Mouse (Mus musculus) G1E (cell line): ENCODE results near the gene Upk2. TPM values are rescaled to one million over a fixed set of nuclear protein-coding genes. Genes with fewer than 3 reads are reported as not detected.

Source experiments
- ATAC-seq: 2 replicates; pipeline ENCODE4 v1.8.0; 2016; ENCODE audit warnings: mild to moderate bottlenecking; ENCODE audit not compliant: insufficient number of reproducible peaks, poor library complexity, low FRiP score, severe bottlenecking; ENCODE audit errors: extremely low read depth
- DNase-seq: peaks from one replicate; pipeline ENCODE4 v3.0.0; 2012; ENCODE audit warnings: low spot score
- H3K27me3 ChIP-seq: 2 replicates; pipeline ENCODE4 v1.6.1; 2012; ENCODE audit warnings: mild to moderate bottlenecking, low read length, inconsistent platforms; ENCODE audit not compliant: insufficient read depth
- H3K36me3 ChIP-seq: replicated peaks from 2 replicates; pipeline ENCODE3; 2012; ENCODE audit warnings: mild to moderate bottlenecking, inconsistent platforms
- H3K4me1 ChIP-seq: 2 replicates; pipeline ENCODE4 v1.6.1; 2012; ENCODE audit warnings: low read depth, low read length, inconsistent platforms, mixed read lengths; ENCODE audit not compliant: insufficient read depth
- H3K4me3 ChIP-seq: 2 replicates; pipeline ENCODE4 v1.5.1; 2012; ENCODE audit warnings: low read depth, mild to moderate bottlenecking, inconsistent platforms, low read length, moderate library complexity, mixed read lengths
- H3K9me3 ChIP-seq: replicated peaks from 2 replicates; pipeline ENCODE4 v1.6.1; 2012; ENCODE audit warnings: inconsistent platforms
- CTCF ChIP-seq: IDR thresholded peaks from 2 replicates; pipeline ENCODE4 v1.5.1; 2012; ENCODE audit warnings: low read depth, low read length, inconsistent platforms, mixed read lengths
- GATA1 ChIP-seq: IDR thresholded peaks from 2 replicates; pipeline ENCODE4 v1.6.1; 2012; ENCODE audit warnings: borderline replicate concordance, low read length, inconsistent platforms, mixed read lengths
- GATA2 ChIP-seq: IDR thresholded peaks from 2 replicates; pipeline ENCODE4 v1.6.1; 2012; ENCODE audit warnings: low read depth, low read length, inconsistent platforms, borderline replicate concordance
- POLR2AphosphoS5 ChIP-seq: IDR thresholded peaks from 2 replicates; pipeline ENCODE4 v1.6.1; 2012; ENCODE audit warnings: low read depth, low read length, inconsistent platforms; ENCODE audit not compliant: insufficient replicate concordance
- TAL1 ChIP-seq: conservative IDR thresholded peaks from 2 replicates; pipeline ENCODE4 v1.6.1; 2012; ENCODE audit warnings: low read depth, low read length, inconsistent platforms, mixed read lengths
- polyA plus RNA-seq: library from polyadenylated mRNA; stranded (reverse); fragments of >175 nt; gene quantifications from 2 replicates; pipeline ENCODE4 v1.2.3, GENCODE M21; 2012
- total RNA-seq, 2 experiments: library from RNA; stranded (forward) in 1 of 2; stranded (reverse) in 1 of 2; fragments of 200-1000 nt in 1 of 2; fragments of >200 nt in 1 of 2; fragmentation: Nextera tagmentation in 1 of 2; gene quantifications; 2 replicates each; pipeline ENCODE4 v1.2.3; 2014 to 2017

The Upk2 gene
- total and polyA plus RNA-seq, 3 experiments = not detected

GRCm38 (mm10) chr9:44484311-44485104 lies 29.7 kb upstream of the Upk2 start:
- ATAC-seq (no peak), DNase-seq (no peak)
- TF ChIP-seq CTCF = no peak
- no peak for TF ChIP-seq GATA2
- no peak for TF ChIP-seq POLR2AphosphoS5
- no peak for TF ChIP-seq TAL1
- TF ChIP-seq GATA1 = no peak
- peaks cover 20% of the 10 kb centered on the region for H3K4me1 ChIP-seq
- H3K9me3 ChIP-seq = no peaks in the 10 kb centered on the region
- peaks cover 85% of the 10 kb centered on the region for H3K27me3 ChIP-seq
- no peaks in the 10 kb centered on the region for H3K36me3 ChIP-seq
- no peak overlapping the region for H3K4me3 ChIP-seq

- ATAC-seq (no peak), DNase-seq (no peak)
Measured at GRCm38 (mm10) chr9:44483510-44484044, 28.8 kb upstream of the Upk2 start.

GRCm38 (mm10) chr9:44483041-44483509 lies 28.3 kb upstream of the Upk2 start:
- Histone ChIP-seq H3K27me3 (peaks cover 92% of the 10 kb centered on the region), H3K4me3 (peak overlapping the region; percentile 56; the same call in 1 of the 2 replicates), H3K4me1 (peaks cover 30% of the 10 kb centered on the region), H3K36me3 (no peaks in the 10 kb centered on the region), H3K9me3 (no peaks in the 10 kb centered on the region)
- no peak for DNase-seq
- TF ChIP-seq GATA2 (no peak), GATA1 (no peak), TAL1 (no peak), POLR2AphosphoS5 (no peak), CTCF (no peak)
- ATAC-seq = no peak

More at GRCm38 (mm10) chr9:44483510-44484044, 28.8 kb upstream of the Upk2 start:
- peaks cover 91% of the 10 kb centered on the region for H3K27me3 ChIP-seq
- peak overlapping the region; percentile 56; the same call in 1 of the 2 replicates for H3K4me3 ChIP-seq
- H3K4me1 ChIP-seq = peaks cover 25% of the 10 kb centered on the region
- TF ChIP-seq POLR2AphosphoS5 = no peak
- no peak for TF ChIP-seq CTCF
- no peak for TF ChIP-seq GATA1
- TF ChIP-seq GATA2 = no peak
- no peak for TF ChIP-seq TAL1
- no peaks in the 10 kb centered on the region for H3K9me3 ChIP-seq
- no peaks in the 10 kb centered on the region for H3K36me3 ChIP-seq

- peak; percentile 28; the same call in 1 of the 2 replicates for ATAC-seq
- TF ChIP-seq POLR2AphosphoS5 (no peak), TAL1 (no peak), GATA1 (no peak), CTCF (no peak), GATA2 (no peak)
- no peaks in the 10 kb centered on the region for H3K36me3 ChIP-seq
- peak; percentile 74 for DNase-seq
- no peaks in the 10 kb centered on the region for H3K9me3 ChIP-seq
- H3K4me1 ChIP-seq = peaks cover 35% of the 10 kb centered on the region
- peaks cover 92% of the 10 kb centered on the region for H3K27me3 ChIP-seq
- H3K4me3 ChIP-seq = peak within 1 kb of the TSS; percentile 56; the same call in 1 of the 2 replicates
Measured at GRCm38 (mm10) chr9:44482552-44482951, 27.8 kb upstream of the Upk2 start, which contains the start of gene Bcl9l. TSS of gene Bcl9l (plus strand) at chr9:44482825.

- peaks cover 92% of the 10 kb centered on the region for H3K27me3 ChIP-seq
- no peak for TF ChIP-seq GATA1
- TF ChIP-seq POLR2AphosphoS5 = no peak
- no peak for TF ChIP-seq CTCF
- TF ChIP-seq GATA2 = no peak
- no peak for TF ChIP-seq TAL1
- no peak overlapping the region for H3K4me3 ChIP-seq
- no peak for ATAC-seq
- no peaks in the 10 kb centered on the region for H3K9me3 ChIP-seq
- DNase-seq = no peak
- no peaks in the 10 kb centered on the region for H3K36me3 ChIP-seq
- H3K4me1 ChIP-seq = peaks cover 36% of the 10 kb centered on the region
Measured at GRCm38 (mm10) chr9:44482112-44482511, 27.3 kb upstream of the Upk2 start.
